Mouse (Mus musculus): Measurements from ENCODE around the gene Eif2ak4. TPM values are rescaled to one million over a fixed set of nuclear protein-coding genes. Genes with fewer than 3 reads are reported as not detected.

The Eif2ak4 gene
- polyA plus RNA-seq, 1 experiment = 11.9 TPM

DNA sequence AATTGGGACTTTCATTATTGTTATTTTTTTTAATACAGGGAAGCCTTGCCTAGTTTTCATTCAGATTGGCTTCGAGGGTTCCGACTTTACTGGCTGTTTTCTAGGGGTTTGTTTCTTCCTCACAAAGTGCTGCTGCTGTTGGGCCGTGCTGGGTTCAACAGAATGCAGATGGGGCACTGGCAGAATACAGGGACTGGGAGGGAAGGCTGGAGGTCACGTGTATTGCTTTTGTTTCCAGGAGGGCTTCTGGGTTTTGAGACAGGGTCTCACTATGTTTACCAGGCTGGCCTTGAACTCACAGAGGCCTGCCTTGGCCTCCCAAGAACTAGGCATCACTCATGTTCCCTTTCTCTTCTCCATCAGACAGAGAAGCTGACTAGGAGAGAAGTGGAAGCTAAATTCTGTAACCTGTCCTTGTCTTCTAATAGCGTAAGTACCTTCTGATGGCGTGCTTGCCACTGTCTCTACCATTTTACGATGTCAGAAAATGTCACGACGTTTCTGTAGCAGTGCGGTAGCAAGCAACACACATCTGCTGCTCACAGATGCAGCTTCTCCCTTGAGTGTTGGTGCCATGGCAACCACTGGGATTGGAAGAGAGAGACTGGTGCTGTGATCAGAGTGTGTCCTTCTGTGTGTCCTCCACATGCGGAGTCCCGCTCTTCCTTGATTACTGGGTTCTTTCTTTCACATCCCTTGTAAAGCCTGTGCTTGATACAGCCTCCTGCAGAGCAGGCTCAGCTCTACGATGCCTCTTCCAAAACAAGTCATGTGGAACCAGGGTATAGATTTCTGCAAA, 69.2 kb downstream of the Eif2ak4 start:
- Histone ChIP-seq H3K27me3 (ENCODE audit: control insufficient read depth, insufficient read depth, low read length) (no peaks in the 10 kb centered on the region), H3K4me1 (ENCODE audit: control insufficient read depth, insufficient read depth, insufficient read length) (no peaks in the 10 kb centered on the region), H3K36me3 (ENCODE audit: control insufficient read depth, insufficient read depth, low read length) (peaks cover 16% of the 10 kb centered on the region), H3K27ac (ENCODE audit: insufficient read depth, low read length) (no peak overlapping the region), H3K4me3 (ENCODE audit: extremely low read depth, insufficient read depth, insufficient read length) (no peak overlapping the region)
- no peak for DNase-seq (ENCODE audit: low read depth in 1 of 2, low spot score in 2 of 2)
- WGBS = 94% methylated on average over 13 of the region's 13 CpGs
- no peak for TF ChIP-seq CTCF (IDR thresholded peaks at IDR 0.05; ENCODE audit: extremely low read depth, insufficient read depth, insufficient read length, insufficient replicate concordance)
- TF ChIP-seq POLR2A (IDR thresholded peaks at IDR 0.05; ENCODE audit: low read depth, low read length) = no peak

DNA sequence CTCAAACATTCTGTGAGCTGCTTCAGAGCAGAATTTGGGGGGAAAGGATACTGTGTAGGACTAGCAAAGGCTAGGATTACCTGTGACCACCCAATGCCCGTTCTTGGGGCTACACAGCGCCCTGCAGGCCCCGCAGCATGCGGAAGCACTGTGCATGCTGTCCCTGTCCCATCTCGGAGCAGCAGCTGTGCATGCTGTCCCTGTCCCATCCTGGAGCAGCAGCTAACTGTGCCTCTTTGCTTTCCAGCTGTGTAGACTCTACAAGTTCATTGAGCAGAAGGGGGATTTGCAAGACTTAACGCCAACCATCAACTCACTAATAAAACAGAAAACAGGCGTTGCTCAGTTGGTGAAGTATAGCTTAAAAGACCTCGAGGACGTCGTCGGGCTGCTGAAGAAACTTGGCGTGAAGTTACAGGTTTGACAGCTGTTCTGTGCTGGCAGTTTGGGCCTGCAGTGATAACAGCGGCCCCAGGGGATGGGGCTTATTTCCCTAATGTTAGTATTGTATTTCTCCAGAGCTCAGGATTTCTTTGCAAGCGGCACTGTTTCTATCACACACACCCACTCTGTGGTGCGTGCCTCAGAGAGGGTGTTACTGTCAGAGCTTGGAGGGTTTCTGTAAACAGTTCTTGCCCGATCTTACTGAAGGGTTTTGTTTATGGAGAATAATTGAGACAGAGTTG, 73.2 kb downstream of the Eif2ak4 start:
- no peak overlapping the region for H3K27ac ChIP-seq (ENCODE audit: insufficient read depth, low read length)
- H3K36me3 ChIP-seq (ENCODE audit: control insufficient read depth, insufficient read depth, low read length) = peaks cover 28% of the 10 kb centered on the region
- no peaks in the 10 kb centered on the region for H3K4me1 ChIP-seq (ENCODE audit: control insufficient read depth, insufficient read depth, insufficient read length)
- no peaks in the 10 kb centered on the region for H3K27me3 ChIP-seq (ENCODE audit: control insufficient read depth, insufficient read depth, low read length)
- 92% methylated on average over 16 of the region's 16 CpGs for WGBS
- H3K4me3 ChIP-seq (ENCODE audit: extremely low read depth, insufficient read depth, insufficient read length) = no peak overlapping the region
- DNase-seq (ENCODE audit: low read depth in 1 of 2, low spot score in 2 of 2) = no peak
- TF ChIP-seq POLR2A (IDR thresholded peaks at IDR 0.05; ENCODE audit: low read depth, low read length) (no peak), CTCF (IDR thresholded peaks at IDR 0.05; ENCODE audit: extremely low read depth, insufficient read depth, insufficient read length, insufficient replicate concordance) (no peak)

- 93% methylated on average over 5 of the region's 5 CpGs for WGBS
- H3K4me3 ChIP-seq (ENCODE audit: extremely low read depth, insufficient read depth, insufficient read length) = no peak overlapping the region
- no peak for DNase-seq (ENCODE audit: low read depth in 1 of 2, low spot score in 2 of 2)
- TF ChIP-seq CTCF (IDR thresholded peaks at IDR 0.05; ENCODE audit: extremely low read depth, insufficient read depth, insufficient read length, insufficient replicate concordance) (no peak), POLR2A (IDR thresholded peaks at IDR 0.05; ENCODE audit: low read depth, low read length) (no peak)
- no peaks in the 10 kb centered on the region for H3K4me1 ChIP-seq (ENCODE audit: control insufficient read depth, insufficient read depth, insufficient read length)
- H3K36me3 ChIP-seq (ENCODE audit: control insufficient read depth, insufficient read depth, low read length) = peaks cover 28% of the 10 kb centered on the region
- H3K27me3 ChIP-seq (ENCODE audit: control insufficient read depth, insufficient read depth, low read length) = no peaks in the 10 kb centered on the region
- H3K27ac ChIP-seq (ENCODE audit: insufficient read depth, low read length) = no peak overlapping the region
These were observed 75.1 kb downstream of the Eif2ak4 start for GRCm38 (mm10) chr2:118463480-118463879.

DNA sequence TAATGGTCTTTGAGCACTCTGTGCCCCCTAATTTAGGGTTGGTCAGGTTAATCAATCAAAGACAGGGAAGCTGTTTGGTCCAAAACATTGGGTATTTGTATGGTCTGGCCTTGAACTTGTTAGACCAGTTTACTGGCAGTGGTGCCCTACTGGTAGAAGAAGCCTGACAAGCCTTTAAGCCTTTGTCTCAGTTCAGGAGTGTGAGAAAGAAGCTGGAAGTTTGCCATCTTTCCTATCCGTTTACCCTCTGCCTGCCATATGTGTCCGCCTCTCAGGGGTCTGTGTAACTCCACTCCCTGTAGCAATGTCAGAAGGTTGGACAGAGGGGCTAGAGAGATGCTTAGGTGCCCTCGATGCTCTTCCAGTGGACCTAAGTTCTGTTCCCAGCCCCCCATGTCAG, 76.0 kb downstream of the Eif2ak4 start:
- DNase-seq (ENCODE audit: low read depth in 1 of 2, low spot score in 2 of 2) = no peak
- Histone ChIP-seq H3K4me3 (ENCODE audit: extremely low read depth, insufficient read depth, insufficient read length) (no peak overlapping the region), H3K4me1 (ENCODE audit: control insufficient read depth, insufficient read depth, insufficient read length) (no peaks in the 10 kb centered on the region), H3K27me3 (ENCODE audit: control insufficient read depth, insufficient read depth, low read length) (no peaks in the 10 kb centered on the region), H3K36me3 (ENCODE audit: control insufficient read depth, insufficient read depth, low read length) (peaks cover 31% of the 10 kb centered on the region), H3K27ac (ENCODE audit: insufficient read depth, low read length) (no peak overlapping the region)
- TF ChIP-seq POLR2A (IDR thresholded peaks at IDR 0.05; ENCODE audit: low read depth, low read length) = no peak
- TF ChIP-seq CTCF (IDR thresholded peaks at IDR 0.05; ENCODE audit: extremely low read depth, insufficient read depth, insufficient read length, insufficient replicate concordance) = no peak
- WGBS = 95% methylated on average over 3 of the region's 3 CpGs

DNA sequence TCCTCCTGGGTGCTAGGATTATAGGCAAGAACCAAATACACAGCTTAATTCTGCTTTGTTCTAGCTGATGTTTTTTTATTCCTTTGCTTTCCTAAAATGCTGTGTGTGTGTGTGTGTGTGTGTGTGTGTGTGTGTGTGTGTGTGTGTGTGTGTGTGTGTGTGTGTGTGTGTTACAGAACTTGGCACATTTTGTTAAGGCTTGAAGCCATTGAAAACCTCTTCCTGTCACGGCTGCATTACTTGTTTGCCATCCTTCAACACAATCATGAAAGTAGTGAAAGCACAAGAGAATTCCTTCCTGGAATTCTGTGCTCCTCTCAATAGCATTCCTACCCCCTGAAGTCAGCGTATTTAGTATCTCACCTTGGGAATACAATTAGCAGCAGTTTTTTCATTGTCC, 77.5 kb downstream of the Eif2ak4 start:
- H3K4me1 ChIP-seq (ENCODE audit: control insufficient read depth, insufficient read depth, insufficient read length) = no peaks in the 10 kb centered on the region
- no peak overlapping the region for H3K4me3 ChIP-seq (ENCODE audit: extremely low read depth, insufficient read depth, insufficient read length)
- no peaks in the 10 kb centered on the region for H3K27me3 ChIP-seq (ENCODE audit: control insufficient read depth, insufficient read depth, low read length)
- 82% methylated on average over 2 of the region's 2 CpGs for WGBS
- no peak for DNase-seq (ENCODE audit: low read depth in 1 of 2, low spot score in 2 of 2)
- no peak overlapping the region for H3K27ac ChIP-seq (ENCODE audit: insufficient read depth, low read length)
- peaks cover 33% of the 10 kb centered on the region for H3K36me3 ChIP-seq (ENCODE audit: control insufficient read depth, insufficient read depth, low read length)
- TF ChIP-seq CTCF (IDR thresholded peaks at IDR 0.05; ENCODE audit: extremely low read depth, insufficient read depth, insufficient read length, insufficient replicate concordance) = no peak
- TF ChIP-seq POLR2A (IDR thresholded peaks at IDR 0.05; ENCODE audit: low read depth, low read length) = no peak

DNA sequence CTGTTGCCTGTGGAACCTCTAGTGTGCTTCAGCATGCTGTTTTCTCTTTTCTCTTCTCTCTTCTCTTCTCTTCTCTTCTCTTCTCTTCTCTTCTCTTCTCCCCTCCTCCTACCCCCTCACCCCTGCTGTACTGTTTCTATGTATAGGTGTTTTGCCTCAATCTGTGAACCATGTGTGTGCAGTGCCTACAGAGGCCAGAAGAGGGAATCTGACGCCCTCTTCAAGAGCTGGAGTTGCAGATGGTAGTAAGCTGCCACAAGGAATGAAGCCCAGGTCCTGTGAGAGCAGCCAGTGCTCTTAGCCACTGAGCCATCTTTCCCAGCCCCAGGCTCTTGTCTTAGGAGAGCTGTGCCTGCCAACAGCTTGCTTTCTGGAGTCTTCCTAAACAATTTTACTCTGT, 78.2 kb downstream of the Eif2ak4 start:
- H3K27ac ChIP-seq (ENCODE audit: insufficient read depth, low read length) = no peak overlapping the region
- no peak for DNase-seq (ENCODE audit: low read depth in 1 of 2, low spot score in 2 of 2)
- TF ChIP-seq CTCF (IDR thresholded peaks at IDR 0.05; ENCODE audit: extremely low read depth, insufficient read depth, insufficient read length, insufficient replicate concordance) (no peak), POLR2A (IDR thresholded peaks at IDR 0.05; ENCODE audit: low read depth, low read length) (no peak)
- no peak overlapping the region for H3K4me3 ChIP-seq (ENCODE audit: extremely low read depth, insufficient read depth, insufficient read length)
- H3K36me3 ChIP-seq (ENCODE audit: control insufficient read depth, insufficient read depth, low read length) = peaks cover 37% of the 10 kb centered on the region
- 86% methylated on average over 1 of the region's 1 CpGs for WGBS
- H3K4me1 ChIP-seq (ENCODE audit: control insufficient read depth, insufficient read depth, insufficient read length) = no peaks in the 10 kb centered on the region
- no peaks in the 10 kb centered on the region for H3K27me3 ChIP-seq (ENCODE audit: control insufficient read depth, insufficient read depth, low read length)

DNA sequence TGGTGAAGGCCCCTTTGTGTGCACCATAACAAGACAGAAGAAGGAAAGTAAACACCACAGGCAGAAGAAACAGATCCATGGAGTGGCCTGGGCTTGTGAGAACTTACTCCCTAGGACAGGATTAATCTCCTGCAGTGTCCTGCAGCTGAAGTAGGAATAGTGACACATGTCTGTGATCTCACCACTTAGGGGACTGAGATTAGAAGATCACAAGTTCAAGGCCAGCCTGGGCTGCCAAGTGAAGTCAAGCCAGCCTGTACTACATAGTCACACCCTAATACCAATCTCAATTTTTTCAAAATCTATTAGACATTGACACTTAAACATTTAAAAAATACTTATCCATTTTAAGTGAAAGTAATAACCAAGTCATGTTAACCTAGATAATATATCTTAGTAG, 79.9 kb downstream of the Eif2ak4 start:
- H3K4me3 ChIP-seq (ENCODE audit: extremely low read depth, insufficient read depth, insufficient read length) = no peak overlapping the region
- TF ChIP-seq CTCF (IDR thresholded peaks at IDR 0.05; ENCODE audit: extremely low read depth, insufficient read depth, insufficient read length, insufficient replicate concordance) (no peak), POLR2A (IDR thresholded peaks at IDR 0.05; ENCODE audit: low read depth, low read length) (no peak)
- H3K27me3 ChIP-seq (ENCODE audit: control insufficient read depth, insufficient read depth, low read length) = no peaks in the 10 kb centered on the region
- no peak overlapping the region for H3K27ac ChIP-seq (ENCODE audit: insufficient read depth, low read length)
- peaks cover 32% of the 10 kb centered on the region for H3K36me3 ChIP-seq (ENCODE audit: control insufficient read depth, insufficient read depth, low read length)
- H3K4me1 ChIP-seq (ENCODE audit: control insufficient read depth, insufficient read depth, insufficient read length) = no peaks in the 10 kb centered on the region
- DNase-seq (ENCODE audit: low read depth in 1 of 2, low spot score in 2 of 2) = no peak
